Comparison of ENCODE assay signal across 11 mouse cellular contexts in the genomic region with DNA sequence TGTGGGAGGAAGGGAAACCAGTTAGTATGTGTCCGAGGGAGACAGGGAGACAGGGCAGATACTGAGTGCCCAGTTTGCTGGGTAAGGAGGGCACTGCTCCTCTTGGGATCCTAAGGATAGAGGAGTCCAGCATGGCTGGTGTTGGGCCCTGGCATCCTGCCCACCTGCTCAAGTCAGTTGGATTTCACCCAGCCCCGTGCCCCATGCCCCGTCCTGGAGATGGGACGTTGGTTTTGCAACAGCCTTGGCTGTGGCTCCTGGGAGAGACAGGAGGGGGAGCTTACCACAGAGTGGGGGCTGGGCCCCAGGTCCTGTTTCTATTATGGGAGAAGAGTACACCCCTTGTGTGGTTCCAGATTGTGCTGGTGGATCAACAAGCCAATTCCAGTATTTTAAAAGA. TPM values are rescaled to one million over a fixed set of nuclear protein-coding genes. Genes with fewer than 3 reads are reported as not detected.
A peak's percentile ranks its signal among the peaks of the same experiment; 100 is the strongest.
DNase-seq lines count a peak whose midpoint lies in the region; ATAC-seq lines count a peak whose summit lies in the region.
"Had no signal": no experiment of that assay in that cellular context is flagged by ENCODE, and none has a peak within 500 bp of the region (broad histone marks: within the 10 kb centered on the region; RNA-seq: fewer than 3 reads in every experiment).

No protein-coding gene starts in this region.

- no peak overlapping the region for H3K4me3 ChIP-seq in neural tube, embryonic 13.5 days
- no peak overlapping the region for H3K4me3 ChIP-seq in midbrain, embryonic 14.5 days (replicated peaks; ENCODE audit: low read depth, low read length)

- 0 out of 2 replicates have a peak, but pooled peaks have one; percentile 15 for ATAC-seq in neural tube, embryonic 13.5 days (ENCODE audit: low read depth)
- no peak for ATAC-seq in midbrain, embryonic 14.5 days (ENCODE audit: low FRiP score, low TSS enrichment)

- peak; percentile 60 for DNase-seq in cerebellum, adult 11-12 months
- DNase-seq in cerebellum, adult 8-10 months = no peak
- no peak for DNase-seq in neural tube, embryonic 10.5 days (ENCODE audit: extremely low spot score, low spot score)
- DNase-seq in kidney, postnatal 14 days = peak; percentile 89
- peak; percentile 44 for DNase-seq in skeletal muscle tissue, adult 2 months (ENCODE audit: low read depth, low spot score)
- DNase-seq in midbrain, embryonic 14.5 days = no peak
- DNase-seq in layer of hippocampus, postnatal 36 days = no peak

- no peaks in the 10 kb centered on the region for H3K36me3 ChIP-seq in neural tube, embryonic 13.5 days
- no peaks in the 10 kb centered on the region for H3K36me3 ChIP-seq in midbrain, embryonic 14.5 days (ENCODE audit: control insufficient read depth, insufficient read depth, low read length)

- no peak overlapping the region for H3K9ac ChIP-seq in neural tube, embryonic 13.5 days
- H3K9ac ChIP-seq in midbrain, embryonic 14.5 days (replicated peaks; ENCODE audit: low read length) = no peak overlapping the region

- no peaks in the 10 kb centered on the region for H3K9me3 ChIP-seq in neural tube, embryonic 13.5 days
- H3K9me3 ChIP-seq in midbrain, embryonic 14.5 days (ENCODE audit: control insufficient read depth, low read length) = no peaks in the 10 kb centered on the region

- peaks cover 21% of the 10 kb centered on the region for H3K4me1 ChIP-seq in neural tube, embryonic 13.5 days (replicated peaks)
- H3K4me1 ChIP-seq in midbrain, embryonic 14.5 days (ENCODE audit: control insufficient read depth, insufficient read depth, low read length) = no peaks in the 10 kb centered on the region

- H3K27ac ChIP-seq in neural tube, embryonic 13.5 days (replicated peaks) = no peak overlapping the region
- no peak overlapping the region for H3K27ac ChIP-seq in midbrain, embryonic 14.5 days (replicated peaks; ENCODE audit: low read depth, low read length)
- H3K27ac ChIP-seq: kidney, postnatal 0 days had no signal

- 78% methylated on average over 4 of the region's 4 CpGs for WGBS in neural tube, embryonic 13.5 days
- whole genome bisulfite sequencing in midbrain, embryonic 14.5 days = 65% methylated on average over 4 of the region's 4 CpGs

- no peak overlapping the region for H3K4me2 ChIP-seq in neural tube, embryonic 13.5 days
- no peak overlapping the region for H3K4me2 ChIP-seq in midbrain, embryonic 14.5 days (ENCODE audit: low read length)

- peaks cover 33% of the 10 kb centered on the region for H3K27me3 ChIP-seq in neural tube, embryonic 13.5 days
- no peaks in the 10 kb centered on the region; the same call in 1 of the 2 replicates for H3K27me3 ChIP-seq in midbrain, embryonic 14.5 days (ENCODE audit: control insufficient read depth, insufficient read depth, low read length)

RNA-seq across cellular contexts. Expression of a gene that starts 1.6 kb away (rescaled TPM):
- 0.67 TPM in 1 of 2 replicates, not detected in the other for polyA plus RNA-seq in neural tube, embryonic 13.5 days (2015; fragmentation: Nextera tagmentation; extraction: Ambion mirVana)
- polyA plus RNA-seq in midbrain, embryonic 14.5 days (2014; fragmentation: Nextera tagmentation; extraction: Ambion mirVana) = not detected in 2 replicates
- total RNA-seq in layer of hippocampus, postnatal 36 days (2021) = not detected
- polyA plus RNA-seq: C2C12; kidney, postnatal 0 days; midbrain, embryonic 16.5 days had no signal

RNA-seq across cellular contexts. Expression of a gene that starts 6.2 kb away (rescaled TPM):
- polyA plus RNA-seq in neural tube, embryonic 13.5 days (2015; fragmentation: Nextera tagmentation; extraction: Ambion mirVana) = not detected in 2 replicates
- not detected in 2 replicates for polyA plus RNA-seq in midbrain, embryonic 14.5 days (2014; fragmentation: Nextera tagmentation; extraction: Ambion mirVana)
- total RNA-seq in layer of hippocampus, postnatal 36 days (2021) = not detected
- polyA plus RNA-seq: C2C12 had no signal

RNA-seq across cellular contexts. Expression of a gene that starts 10.0 kb away (rescaled TPM):
- 343 and 361 TPM in 2 replicates for polyA plus RNA-seq in neural tube, embryonic 13.5 days (2015; fragmentation: Nextera tagmentation; extraction: Ambion mirVana)
- polyA plus RNA-seq in midbrain, embryonic 14.5 days (2014; fragmentation: Nextera tagmentation; extraction: Ambion mirVana) = 342 and 375 TPM in 2 replicates
- total RNA-seq in layer of hippocampus, postnatal 36 days (2021) = 10 to 100 TPM; 28.4 to 28.7 TPM

RNA-seq across cellular contexts. Expression of a gene that starts 10.2 kb away (rescaled TPM):
- polyA plus RNA-seq in neural tube, embryonic 13.5 days (2015; fragmentation: Nextera tagmentation; extraction: Ambion mirVana) = 14.3 and 14.7 TPM in 2 replicates
- 14.9 and 16.7 TPM in 2 replicates for polyA plus RNA-seq in midbrain, embryonic 14.5 days (2014; fragmentation: Nextera tagmentation; extraction: Ambion mirVana)
- 1 to 10 TPM in 1 of 2 experiments, not detected in 1; 1.0 TPM for total RNA-seq in layer of hippocampus, postnatal 36 days (2021)
- polyA plus RNA-seq: C2C12 had no signal

RNA-seq across cellular contexts. Expression of a gene that starts 24.3 kb away (rescaled TPM):
- polyA plus RNA-seq in neural tube, embryonic 13.5 days (2015; fragmentation: Nextera tagmentation; extraction: Ambion mirVana) = 47.4 and 49.0 TPM in 2 replicates
- 57.2 and 58.8 TPM in 2 replicates for polyA plus RNA-seq in midbrain, embryonic 14.5 days (2014; fragmentation: Nextera tagmentation; extraction: Ambion mirVana)
- total RNA-seq in layer of hippocampus, postnatal 36 days (2021) = 10 to 100 TPM; 53.0 to 54.1 TPM

Comparison
In these comparisons a context has a peak if more than half of its experiments do, and no peak if none do; other contexts are left out.
1. DNase-seq: peak in cerebellum, adult 11-12 months (single experiment), kidney, postnatal 14 days (single experiment) and skeletal muscle tissue, adult 2 months (single experiment); none in cerebellum, adult 8-10 months (single experiment), neural tube, embryonic 10.5 days (single experiment), midbrain, embryonic 14.5 days (single experiment) and layer of hippocampus, postnatal 36 days (0 of 2).